Mouse (Mus musculus) kidney, adult 2 months (tissue): ENCODE measurements around the gene Usp10. TPM values are rescaled to one million over a fixed set of nuclear protein-coding genes. Genes with fewer than 3 reads are reported as not detected.
A peak's percentile ranks its signal among the peaks of the same experiment; 100 is the strongest.

Source experiments
- DNase-seq: peaks from one replicate; pipeline ENCODE4 v3.0.0; 2021
- H3K27ac ChIP-seq: fragments of 200-500 bp; 2 replicates; pipeline ENCODE4 v1.5.1; 2012; ENCODE audit warnings: low read depth, low read length, control low read depth, inconsistent platforms; ENCODE audit not compliant: insufficient read depth
- H3K27me3 ChIP-seq: fragments of 200-500 bp; replicated peaks from 2 replicates; pipeline ENCODE4 v1.6.1; 2012; ENCODE audit warnings: mild to moderate bottlenecking, moderate library complexity, low read length, inconsistent platforms; ENCODE audit not compliant: control insufficient read depth, insufficient read depth
- H3K36me3 ChIP-seq: fragments of 200-500 bp; 2 replicates; pipeline ENCODE4 v1.6.1; 2012; ENCODE audit warnings: mild to moderate bottlenecking, moderate library complexity, low read length, inconsistent platforms; ENCODE audit not compliant: control insufficient read depth, insufficient read depth
- H3K4me1 ChIP-seq: fragments of 200-500 bp; 2 replicates; pipeline ENCODE4 v1.6.1; 2011; ENCODE audit warnings: low read length; ENCODE audit not compliant: control insufficient read depth, insufficient read depth
- H3K4me3 ChIP-seq: fragments of 200-500 bp; 2 replicates; pipeline ENCODE4 v1.5.1; 2011; ENCODE audit warnings: mild to moderate bottlenecking, low read depth, low read length, control low read depth; ENCODE audit not compliant: insufficient read depth
- CTCF ChIP-seq: fragments of 200-500 bp; conservative IDR thresholded peaks from 2 replicates; pipeline ENCODE4 v1.5.1; 2011; ENCODE audit warnings: low read depth, mild to moderate bottlenecking, control low read depth, low read length, moderate library complexity, mixed read lengths; ENCODE audit not compliant: insufficient read depth, insufficient read length
- POLR2A ChIP-seq: fragments of 200-500 bp; IDR thresholded peaks from one replicate; pipeline ENCODE4 v1.6.1; 2011; ENCODE audit warnings: low read depth, low read length, control low read depth
- whole genome bisulfite sequencing: fragments of 180-500 bp; shearing (Covaris S2); methylation state at CpG from one replicate; pipeline ENCODE4 v1.1.7; 2018; 5-methylcytosine and 5-hydroxymethylcytosine counted together
- polyA plus RNA-seq: library from polyadenylated mRNA; depleted of rRNA; stranded (reverse); fragments of >200 nt; gene quantifications from 2 replicates; pipeline ENCODE4 v1.2.3, GENCODE M21; 2012; rRNA removed

Usp10 gene
- 121 and 135 TPM in 2 replicates for polyA plus RNA-seq

DNA sequence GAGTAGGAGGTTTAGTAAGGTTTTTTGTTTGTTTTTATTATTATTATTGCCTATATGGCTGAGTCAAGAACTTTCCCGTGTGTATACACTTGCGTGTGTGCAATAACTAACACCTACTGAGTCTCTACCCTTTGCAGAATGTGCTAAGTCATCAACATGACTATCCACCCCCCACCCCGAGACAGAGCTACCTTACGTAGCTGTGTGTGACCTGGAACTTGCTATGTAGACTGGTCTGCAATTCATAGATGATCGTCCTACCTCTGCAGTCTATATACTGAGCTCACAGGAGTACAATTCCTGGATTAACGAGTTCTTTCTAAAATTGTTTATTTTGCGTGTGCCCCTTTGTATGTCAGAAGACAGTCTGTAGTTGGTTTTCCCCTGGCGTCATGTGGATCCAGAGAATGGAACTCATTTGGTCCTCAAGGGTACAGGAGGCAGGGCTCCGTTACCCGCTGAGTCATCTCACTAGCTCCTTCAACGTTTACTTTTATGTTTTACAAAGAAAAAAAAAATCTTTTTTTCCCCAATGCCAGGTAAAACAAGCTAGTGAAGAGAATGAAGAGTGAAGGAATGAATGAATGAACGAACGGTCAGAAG, at the start of gene Usp10:
Usp10 (plus strand) TSS at position 417 of the 603 bp plus-strand sequence.
- DNase-seq, result no peak
- TF ChIP-seq POLR2A (no peak), CTCF (no peak)
- Histone ChIP-seq H3K27me3 (no peaks in the 10 kb centered on the region), H3K27ac (peak within 1 kb of the TSS; percentile 87), H3K4me1 (peaks cover 28% of the 10 kb centered on the region), H3K4me3 (peak within 1 kb of the TSS; percentile 80), H3K36me3 (no peaks in the 10 kb centered on the region)
- WGBS, result 26% methylated on average over 13 of the region's 13 CpGs

- peak within 1 kb of the TSS; percentile 41; the same call in 1 of the 2 replicates for H3K27ac ChIP-seq
- peak; percentile 99 for DNase-seq
- TF ChIP-seq POLR2A (peak; percentile 51), CTCF (no peak)
- H3K36me3 ChIP-seq, result no peaks in the 10 kb centered on the region
- under 1% methylated on average over 34 of the region's 35 CpGs for WGBS
- H3K4me1 ChIP-seq, result peaks cover 4% of the 10 kb centered on the region; the same call in 1 of the 2 replicates
- H3K27me3 ChIP-seq, result no peaks in the 10 kb centered on the region
- peak within 1 kb of the TSS; percentile 95 for H3K4me3 ChIP-seq
These were observed 48.3 kb upstream of the Usp10 start, which contains the start of gene Klhl36 for GRCm38 (mm10) chr8:119861706-119862389. Gene Klhl36 (plus strand): TSS chr8:119862266.

DNA sequence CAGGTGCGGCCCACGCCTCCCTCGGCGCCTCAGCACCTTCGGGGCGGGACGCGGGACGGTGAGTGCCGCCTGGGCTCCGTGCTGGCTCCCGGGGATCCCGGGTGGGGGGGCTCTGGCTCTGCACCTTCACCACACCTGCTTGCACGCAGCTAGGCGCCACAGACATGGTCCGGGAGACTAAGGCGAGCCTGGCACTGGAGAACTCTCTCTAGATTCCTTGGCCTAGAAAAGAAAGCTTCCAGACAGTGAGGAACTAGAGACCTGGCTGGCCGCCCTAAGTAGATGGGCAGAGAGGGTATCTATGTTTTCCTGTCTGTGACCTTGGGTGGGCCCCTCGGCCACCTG, 47.8 kb upstream of the Usp10 start:
- H3K27ac ChIP-seq, result peak overlapping the region; percentile 41; the same call in 1 of the 2 replicates
- WGBS, result 2% methylated on average over 19 of the region's 19 CpGs

GRCm38 (mm10) chr8:119862749-119863148, 47.4 kb upstream of the Usp10 start:
- no peak overlapping the region for H3K27ac ChIP-seq

More for the DNA sequence above, 47.8 kb upstream of the Usp10 start:
- DNase-seq, result no peak
- Histone ChIP-seq H3K4me1 (peaks cover 4% of the 10 kb centered on the region; the same call in 1 of the 2 replicates), H3K4me3 (peak overlapping the region; percentile 95), H3K36me3 (no peaks in the 10 kb centered on the region), H3K27me3 (no peaks in the 10 kb centered on the region)
- TF ChIP-seq CTCF (no peak), POLR2A (no peak)

DNA sequence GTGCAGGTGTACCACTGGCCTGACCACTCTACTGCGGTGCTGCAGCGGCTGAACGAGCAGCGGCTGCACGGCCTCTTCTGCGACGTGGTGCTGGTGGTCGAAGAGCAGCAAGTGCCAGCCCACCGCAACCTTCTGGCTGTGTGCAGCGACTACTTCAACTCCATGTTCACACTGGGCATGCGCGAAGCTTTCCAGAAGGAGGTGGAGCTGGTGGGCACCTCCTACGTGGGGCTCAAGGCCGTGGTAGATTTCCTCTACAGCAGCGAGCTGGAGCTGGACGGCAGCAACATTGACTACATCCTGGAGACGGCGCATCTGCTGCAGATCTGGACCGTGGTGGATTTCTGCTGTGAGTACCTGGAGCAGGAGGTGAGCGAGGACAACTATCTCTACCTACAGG, 40.5 kb upstream of the Usp10 start:
- WGBS, result 81% methylated on average over 20 of the region's 20 CpGs
- H3K4me3 ChIP-seq, result no peak overlapping the region
- DNase-seq, result no peak
- H3K27ac ChIP-seq, result no peak overlapping the region
- no peak for TF ChIP-seq POLR2A
- TF ChIP-seq CTCF, result no peak
- H3K27me3 ChIP-seq, result no peaks in the 10 kb centered on the region
- peaks cover 4% of the 10 kb centered on the region; the same call in 1 of the 2 replicates for H3K36me3 ChIP-seq
- H3K4me1 ChIP-seq, result no peaks in the 10 kb centered on the region

More at GRCm38 (mm10) chr8:119862749-119863148, 47.4 kb upstream of the Usp10 start:
- no peak for DNase-seq
- Histone ChIP-seq H3K4me1 (peaks cover 4% of the 10 kb centered on the region; the same call in 1 of the 2 replicates), H3K36me3 (no peaks in the 10 kb centered on the region), H3K27me3 (no peaks in the 10 kb centered on the region), H3K4me3 (peak overlapping the region; percentile 95)
- WGBS, result 19% methylated on average over 6 of the region's 6 CpGs
- TF ChIP-seq POLR2A (no peak), CTCF (no peak)

DNA sequence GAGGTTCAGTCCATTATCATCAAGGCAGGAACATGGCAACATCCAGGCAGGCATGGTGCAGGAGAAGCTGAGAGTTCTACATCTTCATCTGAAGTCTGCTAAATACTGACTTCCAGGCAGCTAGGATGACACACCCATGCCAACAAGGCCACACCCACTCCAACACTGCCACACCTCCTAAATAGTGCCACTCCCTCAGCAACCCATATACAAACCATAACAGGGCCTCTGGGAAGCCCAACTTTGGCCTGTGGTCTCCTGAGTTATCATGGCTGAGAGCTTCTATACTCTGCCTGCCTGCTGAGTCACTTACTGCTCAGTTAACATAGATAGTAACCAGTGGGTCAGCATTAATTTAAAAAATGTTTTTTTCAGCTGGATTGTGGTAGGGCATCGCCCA, 37.0 kb upstream of the Usp10 start:
- WGBS, result 100% methylated on average over 1 of the region's 1 CpGs
- Histone ChIP-seq H3K27ac (no peak overlapping the region), H3K4me3 (no peak overlapping the region), H3K36me3 (peaks cover 4% of the 10 kb centered on the region; the same call in 1 of the 2 replicates), H3K27me3 (no peaks in the 10 kb centered on the region), H3K4me1 (no peaks in the 10 kb centered on the region)
- no peak for DNase-seq
- TF ChIP-seq CTCF, result no peak
- no peak for TF ChIP-seq POLR2A

GRCm38 (mm10) chr8:119881301-119881700, 28.9 kb upstream of the Usp10 start:
- 51% methylated on average over 6 of the region's 6 CpGs for WGBS
- no peaks in the 10 kb centered on the region for H3K27me3 ChIP-seq
- no peak overlapping the region for H3K4me3 ChIP-seq
- TF ChIP-seq POLR2A (no peak), CTCF (no peak)
- no peaks in the 10 kb centered on the region for H3K36me3 ChIP-seq
- peak overlapping the region; percentile 69 for H3K27ac ChIP-seq
- H3K4me1 ChIP-seq, result peaks cover 31% of the 10 kb centered on the region; the same call in 1 of the 2 replicates
- no peak for DNase-seq
